Mouse (Mus musculus) spleen, adult 2 months (tissue): ENCODE data around the gene Gm973. TPM values are rescaled to one million over a fixed set of nuclear protein-coding genes. Genes with fewer than 3 reads are reported as not detected.
"Not testable (repeated sequence)": the region's sequence is repeated elsewhere in the genome, so short reads cannot be mapped to it uniquely, and the experiment has no call there.

Source experiments
- DNase-seq, 2 experiments: peaks; one replicate each; pipeline versions ENCODE4 v3.0.0 to v3.0.0-alpha.2; 2012 to 2021; ENCODE audit warnings: low spot score in 2 of 2, low read depth in 1 of 2
- H3K27ac ChIP-seq: fragments of 200-500 bp; 2 replicates; pipeline ENCODE4 v1.5.1; 2012; ENCODE audit warnings: low read length, inconsistent platforms; ENCODE audit not compliant: insufficient read depth
- H3K27me3 ChIP-seq: fragments of 200-500 bp; 2 replicates; pipeline ENCODE4 v1.6.1; 2012; ENCODE audit warnings: mild to moderate bottlenecking, moderate library complexity, low read length, inconsistent platforms; ENCODE audit not compliant: control insufficient read depth, insufficient read depth
- H3K36me3 ChIP-seq: fragments of 200-500 bp; 2 replicates; pipeline ENCODE4 v1.6.1; 2012; ENCODE audit warnings: mild to moderate bottlenecking, low read length, inconsistent platforms; ENCODE audit not compliant: control insufficient read depth, insufficient read depth
- H3K4me1 ChIP-seq: fragments of 200-500 bp; 2 replicates; pipeline ENCODE4 v1.6.1; 2011; ENCODE audit warnings: inconsistent platforms; ENCODE audit not compliant: control insufficient read depth, insufficient read depth, insufficient read length
- H3K4me3 ChIP-seq: fragments of 200-500 bp; 2 replicates; pipeline ENCODE4 v1.5.1; 2011; ENCODE audit warnings: mild to moderate bottlenecking, inconsistent platforms; ENCODE audit not compliant: insufficient read depth, insufficient read length; ENCODE audit errors: extremely low read depth
- CTCF ChIP-seq: fragments of 200-500 bp; IDR thresholded peaks from 2 replicates; pipeline ENCODE4 v1.5.1; 2011; ENCODE audit warnings: mild to moderate bottlenecking, inconsistent platforms; ENCODE audit not compliant: insufficient read depth, insufficient read length, insufficient replicate concordance; ENCODE audit errors: extremely low read depth
- POLR2A ChIP-seq: fragments of 200-500 bp; IDR thresholded peaks from 2 replicates; pipeline ENCODE4 v1.6.1; 2011; ENCODE audit warnings: low read depth, low read length, inconsistent platforms
- WGBS: fragments of 180-500 bp; shearing (Covaris S2); methylation state at CpG from one replicate; pipeline ENCODE4 v1.1.7; 2018; 5-methylcytosine and 5-hydroxymethylcytosine counted together
- polyA plus RNA-seq: library from polyadenylated mRNA; depleted of rRNA; stranded (reverse); fragments of >200 nt; gene quantifications from 2 replicates; pipeline ENCODE4 v1.2.3, GENCODE M21; 2012

Gm973 gene
- polyA plus RNA-seq, 1 experiment = not detected

GRCm38 (mm10) chr1:59610929-59611328 is 94.9 kb downstream of the Gm973 start:
- Histone ChIP-seq H3K27me3 (no peaks in the 10 kb centered on the region), H3K4me3 (no peak overlapping the region), H3K36me3 (no peaks in the 10 kb centered on the region), H3K27ac (no peak overlapping the region), H3K4me1 (no peaks in the 10 kb centered on the region)
- no peak for TF ChIP-seq CTCF
- no peak for TF ChIP-seq POLR2A
- 95% methylated on average over 3 of the region's 3 CpGs for WGBS
- DNase-seq = no peak

- no peak overlapping the region for H3K4me3 ChIP-seq
- WGBS = 65% methylated on average over 6 of the region's 6 CpGs
- no peaks in the 10 kb centered on the region for H3K27me3 ChIP-seq
- peak; percentile 4 to 18 for DNase-seq
- H3K36me3 ChIP-seq = no peaks in the 10 kb centered on the region
- no peak overlapping the region for H3K27ac ChIP-seq
- no peaks in the 10 kb centered on the region for H3K4me1 ChIP-seq
- TF ChIP-seq CTCF = peak; percentile 27; the same call in 1 of the 2 replicates
- TF ChIP-seq POLR2A = no peak
Observed at GRCm38 (mm10) chr1:59613795-59614194, 97.7 kb downstream of the Gm973 start.

GRCm38 (mm10) chr1:59615021-59615420 is 99.0 kb downstream of the Gm973 start:
- no peak overlapping the region for H3K27ac ChIP-seq
- no peak for DNase-seq
- no peaks in the 10 kb centered on the region for H3K27me3 ChIP-seq
- no peaks in the 10 kb centered on the region for H3K36me3 ChIP-seq
- TF ChIP-seq CTCF = no peak
- TF ChIP-seq POLR2A = no peak
- no peaks in the 10 kb centered on the region for H3K4me1 ChIP-seq
- no peak overlapping the region for H3K4me3 ChIP-seq
- 88% methylated on average over 2 of the region's 2 CpGs for WGBS

GRCm38 (mm10) chr1:59619201-59619600 is 103.1 kb downstream of the Gm973 start:
- TF ChIP-seq POLR2A = no peak
- no peak for TF ChIP-seq CTCF
- Histone ChIP-seq H3K27ac (no peak overlapping the region), H3K4me3 (no peak overlapping the region), H3K4me1 (no peaks in the 10 kb centered on the region), H3K27me3 (no peaks in the 10 kb centered on the region), H3K36me3 (no peaks in the 10 kb centered on the region)
- DNase-seq = no peak
- 88% methylated on average over 10 of the region's 10 CpGs for WGBS

- WGBS = 38% methylated on average over 5 of the region's 5 CpGs
- H3K27ac ChIP-seq = no peak overlapping the region
- no peaks in the 10 kb centered on the region for H3K4me1 ChIP-seq
- TF ChIP-seq POLR2A (no peak), CTCF (peak; percentile 68; the same call in 1 of the 2 replicates)
- peak; percentile 47 to 54 for DNase-seq
- no peak overlapping the region for H3K4me3 ChIP-seq
- no peaks in the 10 kb centered on the region for H3K27me3 ChIP-seq
- no peaks in the 10 kb centered on the region for H3K36me3 ChIP-seq
Observed at GRCm38 (mm10) chr1:59623325-59624017, 107.4 kb downstream of the Gm973 start.

- H3K27me3 ChIP-seq = no peaks in the 10 kb centered on the region
- 91% methylated on average over 5 of the region's 5 CpGs for WGBS
- H3K4me1 ChIP-seq = no peaks in the 10 kb centered on the region
- H3K36me3 ChIP-seq = no peaks in the 10 kb centered on the region
- H3K27ac ChIP-seq = no peak overlapping the region
- DNase-seq = no peak
- no peak overlapping the region for H3K4me3 ChIP-seq
- TF ChIP-seq CTCF (no peak), POLR2A (no peak)
Observed at GRCm38 (mm10) chr1:59625410-59625809, 109.3 kb downstream of the Gm973 start.

GRCm38 (mm10) chr1:59629194-59629593 is 113.1 kb downstream of the Gm973 start:
- no peak for DNase-seq

GRCm38 (mm10) chr1:59630356-59630755 is 114.3 kb downstream of the Gm973 start:
- H3K36me3 ChIP-seq, H3K27ac ChIP-seq, H3K27me3 ChIP-seq, DNase-seq, H3K4me1 ChIP-seq, H3K4me3 ChIP-seq: not testable (repeated sequence)
- 94% methylated on average over 6 of the region's 6 CpGs for WGBS

More at GRCm38 (mm10) chr1:59629194-59629593, 113.1 kb downstream of the Gm973 start:
- Histone ChIP-seq H3K4me1 (peaks cover 2% of the 10 kb centered on the region; the same call in 1 of the 2 replicates), H3K27ac (no peak overlapping the region), H3K36me3 (no peaks in the 10 kb centered on the region), H3K4me3 (no peak overlapping the region), H3K27me3 (no peaks in the 10 kb centered on the region)
- WGBS = 65% methylated on average over 6 of the region's 6 CpGs
- TF ChIP-seq CTCF = no peak
- TF ChIP-seq POLR2A = no peak
